Mouse (Mus musculus) neural tube, postnatal 0 days (tissue): Measurements from ENCODE around the gene Krt14. TPM values are rescaled to one million over a fixed set of nuclear protein-coding genes. Genes with fewer than 3 reads are reported as not detected.

ENCODE experiments used
- polyA plus RNA-seq: library from polyadenylated mRNA; unstranded; fragments of >200 nt; fragmentation: Nextera tagmentation; extraction: Ambion mirVana; gene quantifications from 2 replicates; pipeline ENCODE4 v1.2.1, GENCODE M21; 2015

The Krt14 gene
- 0.54 and 0.75 TPM in 2 replicates for polyA plus RNA-seq

GRCm38 (mm10) chr11:100207498-100207897 lies at the start of gene Krt14:
Gene Krt14, minus strand, starts transcription at chr11:100207548.

DNA sequence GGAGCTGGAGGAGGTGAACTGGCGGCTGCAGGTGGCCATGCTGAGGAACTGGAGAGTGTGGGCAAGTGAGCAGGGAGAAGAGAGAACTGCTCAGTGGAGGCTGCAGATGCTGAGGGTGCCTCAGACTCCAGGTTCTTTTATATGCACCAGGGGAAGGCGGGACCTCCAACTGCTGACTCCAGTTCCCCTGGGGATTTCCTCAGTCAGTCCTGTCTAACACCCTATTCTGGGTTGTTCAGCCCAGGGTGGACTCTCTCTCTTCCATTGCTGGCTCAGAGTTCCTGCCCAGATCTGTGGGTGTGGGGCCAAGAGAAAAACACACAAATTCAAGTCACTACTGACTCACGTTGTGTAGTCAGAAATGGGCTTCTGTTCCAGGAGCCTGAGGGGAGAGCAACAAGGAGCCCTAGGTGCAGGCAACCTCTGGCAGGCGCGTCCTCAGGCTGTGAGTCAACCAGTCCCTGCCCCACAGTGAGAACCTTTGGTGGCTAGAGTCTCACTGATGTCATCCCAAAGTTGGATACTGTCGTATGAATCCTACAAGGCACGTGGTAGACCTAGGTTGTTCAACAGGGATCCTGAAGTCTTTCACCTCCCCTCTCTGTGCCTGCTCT lies 41.6 kb upstream of the Krt14 start, which contains the start of gene Krt16:
Gene Krt16 (minus strand): TSS at position 51 of the 614 bp plus-strand sequence.

GRCm38 (mm10) chr11:100192992-100193391 lies 14.4 kb downstream of the Krt14 start, which contains the start of gene Krt9:
Gene Krt9, minus strand, starts transcription at chr11:100193246.

Other genes with a start within 250 kb of the Krt14 start
- gene Krtap29-1, start 228.5 kb downstream of the Krt14 start, polyA plus RNA-seq = not detected in 2 replicates
- gene Krtap16-1, start 221.0 kb downstream of the Krt14 start, polyA plus RNA-seq = 0.15 TPM in 2 replicates
- 3.1 and 3.3 TPM in 2 replicates for gene Krtap17-1, start 213.6 kb downstream of the Krt14 start, polyA plus RNA-seq
- not detected in 2 replicates for gene Krt33a, start 191.3 kb downstream of the Krt14 start, polyA plus RNA-seq
- 0.14 and 0.22 TPM in 2 replicates for gene Krt33b, start 177.7 kb downstream of the Krt14 start, polyA plus RNA-seq
- gene Krt34, start 166.0 kb downstream of the Krt14 start, polyA plus RNA-seq = 0.09 TPM in 1 of 2 replicates, not detected in the other
- not detected in 2 replicates for gene Krt31, start 157.0 kb downstream of the Krt14 start, polyA plus RNA-seq
- gene Krt32, start 119.3 kb downstream of the Krt14 start, polyA plus RNA-seq = not detected in 2 replicates
- gene Krt35, start 111.3 kb downstream of the Krt14 start, polyA plus RNA-seq = 0.19 and 0.25 TPM in 2 replicates
- gene Krt36, start 101.9 kb downstream of the Krt14 start, polyA plus RNA-seq = 0.09 TPM in 1 of 2 replicates, not detected in the other
- 0.18 and 0.27 TPM in 2 replicates for gene Krt13, start 86.0 kb downstream of the Krt14 start, polyA plus RNA-seq
- 0.13 and 0.25 TPM in 2 replicates for gene Krt15, start 71.6 kb downstream of the Krt14 start, polyA plus RNA-seq
- gene Krt19, start 58.9 kb downstream of the Krt14 start, polyA plus RNA-seq = 5.0 and 6.1 TPM in 2 replicates
- gene Krt9, start 14.3 kb downstream of the Krt14 start, polyA plus RNA-seq = 0.09 and 0.15 TPM in 2 replicates
- not detected in 2 replicates for gene Krt16, start 41.4 kb upstream of the Krt14 start, polyA plus RNA-seq
- gene Krt17, start 53.5 kb upstream of the Krt14 start, polyA plus RNA-seq = 1.7 and 3.1 TPM in 2 replicates
- gene Krt42, start 62.3 kb upstream of the Krt14 start, polyA plus RNA-seq = 0.17 and 0.25 TPM in 2 replicates
- gene Eif1, start 112.3 kb upstream of the Krt14 start, polyA plus RNA-seq = 1,292 and 1,377 TPM in 2 replicates
- gene Gast, start 126.9 kb upstream of the Krt14 start, polyA plus RNA-seq = 0.59 TPM in 1 of 2 replicates, not detected in the other
- gene Hap1, start 148.6 kb upstream of the Krt14 start, polyA plus RNA-seq = 386 and 429 TPM in 2 replicates
- 30.2 and 33.8 TPM in 2 replicates for gene Jup, start 190.2 kb upstream of the Krt14 start, polyA plus RNA-seq
- 21.1 and 21.9 TPM in 2 replicates for gene P3h4, start 207.3 kb upstream of the Krt14 start, polyA plus RNA-seq
- gene Fkbp10, start 208.1 kb upstream of the Krt14 start, polyA plus RNA-seq = 25.5 and 29.5 TPM in 2 replicates
- 99.7 and 103 TPM in 2 replicates for gene Nt5c3b, start 234.3 kb upstream of the Krt14 start, polyA plus RNA-seq
- gene Klhl10, start 234.4 kb upstream of the Krt14 start, polyA plus RNA-seq = 0.32 and 0.47 TPM in 2 replicates